In genomic region chr12:55600503-55600994, GRCm38 (mm10) we compare ENCODE assay signal across 9 mouse cellular contexts. TPM values are rescaled to one million over a fixed set of nuclear protein-coding genes. Genes with fewer than 3 reads are reported as not detected.
A peak's percentile ranks its signal among the peaks of the same experiment; 100 is the strongest.
DNase-seq lines count a peak whose midpoint lies in the region; ATAC-seq and TF ChIP-seq lines count a peak whose summit lies in the region.
"Had no signal": no experiment of that assay in that cellular context is flagged by ENCODE, and none has a peak within 500 bp of the region (broad histone marks: within the 10 kb centered on the region; RNA-seq: fewer than 3 reads in every experiment).

No protein-coding gene starts in this region.

- H3K4me1 ChIP-seq in kidney, postnatal 0 days (replicated peaks; ENCODE audit: insufficient read depth, low read length) = peaks cover 16% of the 10 kb centered on the region; the same call in 1 of the 2 replicates
- H3K4me1 ChIP-seq in embryonic facial prominence, embryonic 13.5 days = peaks cover 23% of the 10 kb centered on the region
- peaks cover 24% of the 10 kb centered on the region for H3K4me1 ChIP-seq in midbrain, embryonic 16.5 days (ENCODE audit: control insufficient read depth, insufficient read depth, low read length)

- WGBS in kidney, postnatal 0 days = 2% methylated on average over 42 of the region's 42 CpGs
- 3% methylated on average over 42 of the region's 42 CpGs for WGBS in embryonic facial prominence, embryonic 13.5 days
- 5% methylated on average over 42 of the region's 42 CpGs for WGBS in midbrain, embryonic 16.5 days

- peak overlapping the region; percentile 68 for H3K4me2 ChIP-seq in kidney, postnatal 0 days (ENCODE audit: low read length)
- peak overlapping the region; percentile 85 for H3K4me2 ChIP-seq in embryonic facial prominence, embryonic 13.5 days
- H3K4me2 ChIP-seq in midbrain, embryonic 16.5 days (ENCODE audit: low read length) = peak overlapping the region; percentile 97

- peaks cover 34% of the 10 kb centered on the region for H3K27me3 ChIP-seq in kidney, postnatal 0 days (ENCODE audit: insufficient read depth, low read length)
- H3K27me3 ChIP-seq in embryonic facial prominence, embryonic 13.5 days = peaks cover 65% of the 10 kb centered on the region
- H3K27me3 ChIP-seq in midbrain, embryonic 16.5 days (ENCODE audit: control insufficient read depth, insufficient read depth, low read depth, low read length) = peaks cover 43% of the 10 kb centered on the region

- no peaks in the 10 kb centered on the region for H3K9me3 ChIP-seq in kidney, postnatal 0 days (replicated peaks; ENCODE audit: low read length)
- H3K9me3 ChIP-seq in embryonic facial prominence, embryonic 13.5 days = no peaks in the 10 kb centered on the region
- H3K9me3 ChIP-seq in midbrain, embryonic 16.5 days (replicated peaks; ENCODE audit: control insufficient read depth, low read length, poor library complexity, severe bottlenecking) = no peaks in the 10 kb centered on the region

- H3K36me3 ChIP-seq in kidney, postnatal 0 days (ENCODE audit: insufficient read depth, low read length) = no peaks in the 10 kb centered on the region
- H3K36me3 ChIP-seq in embryonic facial prominence, embryonic 13.5 days = peaks cover 8% of the 10 kb centered on the region; the same call in 1 of the 2 replicates
- no peaks in the 10 kb centered on the region for H3K36me3 ChIP-seq in midbrain, embryonic 16.5 days (ENCODE audit: control insufficient read depth, insufficient read depth, low read length)

- H3K4me3 ChIP-seq in kidney, postnatal 0 days (replicated peaks; ENCODE audit: low read depth, low read length) = peak overlapping the region; percentile 14; the same call in 1 of the 2 replicates
- H3K4me3 ChIP-seq in embryonic facial prominence, embryonic 13.5 days = peak overlapping the region; percentile 49
- H3K4me3 ChIP-seq in midbrain, embryonic 16.5 days (ENCODE audit: low read depth, low read length) = peak overlapping the region; percentile 45
- H3K4me3 ChIP-seq: myocyte had no signal

- ATAC-seq in kidney, postnatal 0 days (replicated peaks; ENCODE audit: low FRiP score, low read depth) = 0 out of 2 replicates have a peak, but pooled peaks have one; percentile 34
- ATAC-seq in embryonic facial prominence, embryonic 13.5 days (ENCODE audit: insufficient number of reproducible peaks, insufficient read depth, low FRiP score, low TSS enrichment, low read depth) = peak; percentile 11; the same call in 1 of the 2 replicates
- ATAC-seq in midbrain, embryonic 16.5 days = no peak; the same call in 1 of the 2 replicates

- no peak for DNase-seq in kidney, postnatal 0 days (ENCODE audit: low spot score)
- DNase-seq in kidney, adult 9 months = no peak
- peak; percentile 3 for DNase-seq in induced T-regulatory cell, adult 2 months (ENCODE audit: low read depth)
- DNase-seq in left cerebral cortex, adult 18-20 months (ENCODE audit: low spot score in 2 of 2) = no peak
- no peak for DNase-seq in urinary bladder, postnatal 10 days (ENCODE audit: low spot score)
- no peak for DNase-seq in ovary, postnatal 36 days (ENCODE audit: low spot score)

- no peak for TF ChIP-seq CTCF in kidney, postnatal 0 days (IDR thresholded peaks at IDR 0.05; ENCODE audit: low read depth)

- H3K9ac ChIP-seq in kidney, postnatal 0 days (ENCODE audit: low read depth, low read length) = no peak overlapping the region
- no peak overlapping the region for H3K9ac ChIP-seq in embryonic facial prominence, embryonic 13.5 days
- H3K9ac ChIP-seq in midbrain, embryonic 16.5 days (ENCODE audit: low read depth, low read length) = no peak overlapping the region

- no peak overlapping the region for H3K27ac ChIP-seq in kidney, postnatal 0 days
- no peak overlapping the region for H3K27ac ChIP-seq in embryonic facial prominence, embryonic 13.5 days
- H3K27ac ChIP-seq in midbrain, embryonic 16.5 days (ENCODE audit: low read length) = no peak overlapping the region

RNA-seq across cellular contexts. Expression of gene Insm2, which starts 1.3 kb away (rescaled TPM):
- polyA plus RNA-seq in kidney, postnatal 0 days (2015; fragmentation: Nextera tagmentation; extraction: Ambion mirVana) = 0.08 and 0.09 TPM in 2 replicates
- 0.10 TPM in 1 of 2 replicates, not detected in the other for polyA plus RNA-seq in embryonic facial prominence, embryonic 13.5 days (2015; fragmentation: Nextera tagmentation; extraction: Ambion mirVana)
- 1.0 and 1.5 TPM in 2 replicates for polyA plus RNA-seq in midbrain, embryonic 16.5 days (2015; fragmentation: Nextera tagmentation; extraction: Ambion mirVana)
- under 1 TPM in 1 of 2 experiments, not detected in 1; 0.21 TPM for total RNA-seq in left cerebral cortex, adult 18-20 months (2021)
- polyA plus RNA-seq: myocyte had no signal

RNA-seq across cellular contexts. Expression of gene Aldoart2, which starts 35.5 kb away (rescaled TPM):
- not detected in 2 replicates for polyA plus RNA-seq in kidney, postnatal 0 days (2015; fragmentation: Nextera tagmentation; extraction: Ambion mirVana)
- polyA plus RNA-seq in embryonic facial prominence, embryonic 13.5 days (2015; fragmentation: Nextera tagmentation; extraction: Ambion mirVana) = 0.15 TPM in 1 of 2 replicates, not detected in the other
- polyA plus RNA-seq in midbrain, embryonic 16.5 days (2015; fragmentation: Nextera tagmentation; extraction: Ambion mirVana) = not detected in 2 replicates
- under 1 TPM in 1 of 2 experiments, not detected in 1; 0.21 TPM for total RNA-seq in left cerebral cortex, adult 18-20 months (2021)
